Mouse (Mus musculus): Measurements from ENCODE around the gene Golga5. TPM values are rescaled to one million over a fixed set of nuclear protein-coding genes. Genes with fewer than 3 reads are reported as not detected.

Golga5 gene
- 59.2 TPM for polyA plus RNA-seq (2014; fragmentation: Illumina TruSeq; extraction: RNeasy Lipid Tissue Mini Kit (QIAGEN cat#74804); ENCODE audit: low read depth, low replicate concordance)

GRCm38 (mm10) chr12:102468894-102469764 is at the start of gene Golga5:
TSS of gene Golga5 (plus strand) at chr12:102469135.

DNA sequence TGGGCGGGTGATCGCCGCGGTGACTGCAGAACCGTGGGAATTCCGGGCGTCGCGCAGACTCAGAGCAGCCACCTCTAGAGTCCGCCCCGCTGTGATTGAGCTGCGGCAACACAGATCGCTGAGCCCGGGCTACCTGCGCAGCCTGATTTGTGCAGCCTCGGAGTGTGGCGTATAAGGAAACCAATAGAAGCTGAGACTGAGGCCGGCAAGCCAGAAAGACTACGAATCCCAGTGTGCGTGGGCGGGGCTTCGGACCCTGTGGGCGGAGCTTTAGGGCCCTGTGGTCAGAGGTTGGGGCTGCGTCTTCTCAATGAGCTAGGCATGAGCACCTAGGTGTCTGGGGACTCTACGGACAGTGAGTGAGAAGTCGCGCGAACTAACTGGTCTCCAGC is 29.3 kb upstream of the Golga5 start, which contains the start of gene Lgmn:
Lgmn (minus strand) TSS at position 182 of the 392 bp plus-strand sequence.

Other genes starting within 250 kb of the Golga5 start
- gene Rin3, start 186.1 kb upstream of the Golga5 start, polyA plus RNA-seq (2014; fragmentation: Illumina TruSeq; extraction: RNeasy Lipid Tissue Mini Kit (QIAGEN cat#74804); ENCODE audit: low read depth, low replicate concordance) = 0.95 TPM
- gene Lgmn, start 29.3 kb upstream of the Golga5 start, polyA plus RNA-seq (2014; fragmentation: Illumina TruSeq; extraction: RNeasy Lipid Tissue Mini Kit (QIAGEN cat#74804); ENCODE audit: low read depth, low replicate concordance) = 25.1 TPM
- 5.6 TPM for gene Chga, start 85.8 kb downstream of the Golga5 start, polyA plus RNA-seq (2014; fragmentation: Illumina TruSeq; extraction: RNeasy Lipid Tissue Mini Kit (QIAGEN cat#74804); ENCODE audit: low read depth, low replicate concordance)
- gene Itpk1, start 235.8 kb downstream of the Golga5 start, polyA plus RNA-seq (2014; fragmentation: Illumina TruSeq; extraction: RNeasy Lipid Tissue Mini Kit (QIAGEN cat#74804); ENCODE audit: low read depth, low replicate concordance) = 2.8 TPM

Data from sigmoid colon, adult 10 weeks (tissue).